Mouse (Mus musculus) testis, adult 2 months (tissue): ENCODE data around the gene Cnn1.

Experiments used
- CTCF ChIP-seq: fragments of 200-500 bp; IDR thresholded peaks from 2 replicates; pipeline ENCODE4 v1.5.1; 2012; ENCODE audit warnings: low read depth, mild to moderate bottlenecking, inconsistent platforms, low read length, moderate library complexity; ENCODE audit not compliant: control insufficient read depth, insufficient read depth, insufficient replicate concordance
- POLR2A ChIP-seq: fragments of 200-500 bp; IDR thresholded peaks from 2 replicates; pipeline ENCODE4 v1.6.1; 2012; ENCODE audit warnings: low read depth, mild to moderate bottlenecking, inconsistent platforms, low read length, moderate library complexity; ENCODE audit not compliant: control insufficient read depth

DNA sequence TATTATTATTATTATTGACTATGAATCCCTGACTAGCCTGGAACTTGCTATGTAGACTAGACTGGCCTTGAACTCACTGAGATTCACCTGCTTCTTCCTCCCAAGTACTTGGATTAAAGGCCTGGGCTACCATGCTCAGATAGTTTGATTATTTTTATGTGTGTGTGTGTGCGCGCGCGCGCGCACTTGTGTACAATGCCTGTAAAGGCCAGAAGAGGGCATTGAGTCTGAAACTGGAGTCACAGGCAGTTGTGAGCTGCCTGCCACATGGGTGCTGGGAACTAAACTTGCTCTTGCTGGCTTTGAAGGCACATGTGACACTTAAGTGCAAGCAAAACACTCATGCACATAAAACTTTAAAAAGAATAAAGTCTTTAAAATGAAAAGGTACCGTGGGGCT lies 9.7 kb upstream of the Cnn1 start:
- TF ChIP-seq POLR2A (no peak), CTCF (no peak)
